Mouse (Mus musculus) heart, adult 2 months (tissue): Measurements from ENCODE around the gene Rps21. TPM values are rescaled to one million over a fixed set of nuclear protein-coding genes. Genes with fewer than 3 reads are reported as not detected.

Experiments used
- DNase-seq, 2 experiments: peaks; one replicate each; pipeline ENCODE4 v3.0.0; 2021
- H3K27ac ChIP-seq: fragments of 200-600 bp; 2 replicates; pipeline ENCODE4 v1.8.1; 2022
- H3K27me3 ChIP-seq: fragments of 200-500 bp; 2 replicates; pipeline ENCODE4 v1.6.1; 2012; ENCODE audit warnings: mild to moderate bottlenecking, low read length, inconsistent platforms, mixed read lengths; ENCODE audit not compliant: control insufficient read depth, insufficient read depth
- H3K36me3 ChIP-seq: fragments of 200-500 bp; 2 replicates; pipeline ENCODE4 v1.6.1; 2012; ENCODE audit warnings: low read length, inconsistent platforms; ENCODE audit not compliant: control insufficient read depth, insufficient read depth
- H3K4me1 ChIP-seq: fragments of 200-500 bp; 2 replicates; pipeline ENCODE4 v1.6.1; 2011; ENCODE audit warnings: low read length; ENCODE audit not compliant: control insufficient read depth, insufficient read depth
- H3K4me3 ChIP-seq: fragments of 200-600 bp; 2 replicates; pipeline ENCODE4 v1.8.1; 2022
- H3K79me2 ChIP-seq: fragments of 200-500 bp; replicated peaks from 2 replicates; pipeline ENCODE4 v1.6.1; 2012; ENCODE audit warnings: mild to moderate bottlenecking, inconsistent platforms, low read length, moderate library complexity, mixed read lengths; ENCODE audit not compliant: control insufficient read depth, insufficient read depth
- H3K9ac ChIP-seq: fragments of 200-500 bp; 2 replicates; pipeline ENCODE4 v1.6.1; 2012; ENCODE audit warnings: low read depth, mild to moderate bottlenecking, control low read depth, inconsistent platforms, low read length, mixed read lengths
- CTCF ChIP-seq: fragments of 200-600 bp; IDR thresholded peaks from 2 replicates; pipeline ENCODE4 v1.8.1; 2022; ENCODE audit warnings: antibody characterized with exemption, mild to moderate bottlenecking, moderate library complexity
- EP300 ChIP-seq: fragments of 200-500 bp; IDR thresholded peaks from 2 replicates; pipeline ENCODE4 v1.6.1; 2011; ENCODE audit warnings: low read depth, low read length, control low read depth; ENCODE audit not compliant: insufficient read depth
- POLR2A ChIP-seq: fragments of 200-500 bp; IDR thresholded peaks from 2 replicates; pipeline ENCODE4 v1.6.1; 2011; ENCODE audit warnings: mild to moderate bottlenecking, low read depth, low read length, control low read depth; ENCODE audit not compliant: insufficient read depth
- WGBS: fragments of 180-500 bp; shearing (Covaris S2); methylation state at CpG from one replicate; pipeline ENCODE4 v1.1.7; 2018; 5-methylcytosine and 5-hydroxymethylcytosine counted together
- intact Hi-C: fragments of 180-260 bp; cut with DNase I; formaldehyde crosslinking; loops from one replicate; pipeline ENCODE4 v1.15.1; 2025
- polyA plus RNA-seq: library from polyadenylated mRNA; depleted of rRNA; stranded (reverse); fragments of >200 nt; gene quantifications from 2 replicates; pipeline ENCODE4 v1.2.3, GENCODE M21; 2012
- total RNA-seq, 2 experiments: library from RNA; stranded (reverse); gene quantifications; 2 replicates each; pipeline ENCODE4 v1.2.3; 2021

Rps21 gene
- total and polyA plus RNA-seq, 3 experiments: 506 to 1,183 (median 570) TPM

DNA sequence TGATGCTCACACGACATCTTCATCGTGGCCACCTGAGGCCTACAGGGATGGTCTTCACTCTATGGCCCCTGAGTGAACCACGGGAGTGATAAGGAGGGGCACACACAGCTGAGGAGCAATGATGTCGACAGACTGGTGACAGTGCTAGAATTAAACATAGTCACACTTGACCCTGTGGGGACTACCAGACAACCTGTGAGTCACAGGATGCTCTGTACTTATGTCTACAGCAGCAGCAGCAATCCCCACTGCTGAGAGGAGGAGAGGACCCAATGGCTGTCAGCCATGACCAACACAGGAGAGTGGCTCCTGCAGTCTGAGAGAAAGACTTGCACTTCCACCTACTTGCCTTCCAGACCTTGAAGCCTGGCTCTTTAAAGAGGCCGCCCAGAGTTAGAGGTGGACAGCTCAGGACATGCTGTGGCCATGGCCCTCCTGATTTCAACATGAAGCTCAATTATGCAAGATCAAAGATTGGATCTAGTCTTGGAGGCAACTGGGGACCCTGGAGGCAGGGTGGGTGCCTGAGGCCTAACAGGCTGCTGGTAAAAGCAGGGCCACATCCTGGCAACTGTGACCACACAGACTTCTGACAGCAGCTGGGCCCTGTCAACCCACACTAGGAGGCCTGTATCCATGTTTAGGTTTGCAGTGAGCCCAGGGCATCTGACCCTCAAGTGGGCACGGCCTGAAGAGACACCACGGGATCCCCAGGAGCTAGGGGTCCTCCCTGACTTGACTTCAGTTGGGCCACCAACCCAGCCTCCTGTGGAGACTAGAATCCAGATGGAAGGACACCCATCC is 23.9 kb upstream of the Rps21 start:
- H3K36me3 ChIP-seq: no peaks in the 10 kb centered on the region
- peaks cover 3% of the 10 kb centered on the region for H3K4me1 ChIP-seq
- no peak overlapping the region for H3K27ac ChIP-seq
- intact Hi-C loops: no loop called here
- WGBS: 84% methylated on average over 7 of the region's 7 CpGs
- TF ChIP-seq EP300: no peak
- TF ChIP-seq POLR2A: no peak
- TF ChIP-seq CTCF: no peak
- H3K79me2 ChIP-seq: no peaks in the 10 kb centered on the region
- no peak overlapping the region for H3K4me3 ChIP-seq
- DNase-seq: no peak
- H3K27me3 ChIP-seq: no peaks in the 10 kb centered on the region
- no peak overlapping the region for H3K9ac ChIP-seq

DNA sequence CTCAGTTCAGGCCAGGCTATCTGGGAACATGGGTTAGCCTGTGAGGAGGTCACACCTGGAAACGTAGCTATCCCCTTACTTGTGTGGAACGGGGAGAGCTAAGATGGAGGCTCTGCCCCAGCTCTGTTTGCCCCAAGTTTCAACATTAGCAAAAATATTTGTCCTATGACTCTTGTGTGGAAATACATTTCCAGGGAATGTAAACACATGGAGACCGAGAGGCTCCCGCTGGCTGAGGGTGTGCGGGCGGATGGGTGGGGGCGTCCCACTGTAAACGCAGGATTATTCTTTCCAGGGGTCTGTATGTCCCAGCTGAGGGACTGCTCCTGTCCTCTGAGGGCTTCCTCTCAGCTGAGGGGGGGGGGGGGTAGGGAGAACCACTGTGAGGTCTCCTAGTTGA is 22.8 kb upstream of the Rps21 start:
- no peak for DNase-seq
- H3K79me2 ChIP-seq: no peaks in the 10 kb centered on the region
- 87% methylated on average over 8 of the region's 8 CpGs for WGBS
- H3K27ac ChIP-seq: no peak overlapping the region
- no peak overlapping the region for H3K4me3 ChIP-seq
- no peaks in the 10 kb centered on the region for H3K36me3 ChIP-seq
- intact Hi-C loops: no loop called here
- H3K9ac ChIP-seq: no peak overlapping the region
- peaks cover 1% of the 10 kb centered on the region; the same call in 1 of the 2 replicates for H3K4me1 ChIP-seq
- TF ChIP-seq EP300 (no peak), POLR2A (no peak), CTCF (no peak)
- no peaks in the 10 kb centered on the region for H3K27me3 ChIP-seq

DNA sequence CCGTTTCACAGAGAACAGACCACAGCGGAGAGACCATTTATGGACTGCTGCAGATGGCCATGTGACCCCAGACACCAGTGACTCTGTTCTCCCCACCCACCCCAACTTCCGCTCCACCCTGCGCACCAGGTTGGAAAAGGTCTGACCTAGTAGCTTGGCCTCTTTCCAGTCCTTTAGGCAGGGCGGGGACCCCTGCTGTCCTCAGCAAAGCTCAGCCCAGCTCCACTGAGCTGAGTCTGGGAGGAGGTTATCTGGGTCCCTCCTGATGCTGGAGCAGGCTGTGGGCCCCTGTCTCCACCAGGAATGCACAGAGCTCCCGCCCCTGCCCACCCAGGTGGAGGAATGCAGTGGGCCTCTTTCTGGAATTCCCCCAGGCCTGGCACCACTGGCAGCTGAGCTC is 22.2 kb upstream of the Rps21 start:
- no peaks in the 10 kb centered on the region for H3K27me3 ChIP-seq
- intact Hi-C loops: no loop called here
- H3K36me3 ChIP-seq: no peaks in the 10 kb centered on the region
- H3K79me2 ChIP-seq: no peaks in the 10 kb centered on the region
- peaks cover 1% of the 10 kb centered on the region; the same call in 1 of the 2 replicates for H3K4me1 ChIP-seq
- H3K4me3 ChIP-seq: no peak overlapping the region
- peak in 1 of 2 experiments; percentile 20 for DNase-seq
- TF ChIP-seq POLR2A (no peak), EP300 (no peak), CTCF (no peak)
- no peak overlapping the region for H3K9ac ChIP-seq
- WGBS: 42% methylated on average over 6 of the region's 6 CpGs
- no peak overlapping the region for H3K27ac ChIP-seq

DNA sequence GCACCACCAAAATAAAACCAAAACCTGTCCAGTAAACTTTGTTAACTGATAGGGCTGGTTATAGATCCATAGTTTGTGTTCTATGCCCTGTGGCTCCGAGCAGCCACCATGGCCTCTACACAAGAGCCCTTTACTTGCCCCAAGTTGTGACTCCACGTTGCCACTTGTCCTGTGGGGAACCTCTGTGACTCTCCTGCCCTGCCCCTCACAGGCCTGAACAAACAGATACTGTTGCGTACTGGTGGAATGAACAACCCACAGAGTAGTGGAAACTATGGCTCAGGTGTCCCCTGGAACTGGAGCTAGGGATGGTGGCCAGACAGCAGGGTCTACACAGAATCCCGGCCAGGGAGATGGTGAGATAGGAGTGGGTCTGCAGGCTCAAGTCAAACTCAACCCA is 21.4 kb upstream of the Rps21 start:
- no peak for DNase-seq
- H3K4me3 ChIP-seq: no peak overlapping the region
- no peak overlapping the region for H3K9ac ChIP-seq
- H3K27me3 ChIP-seq: no peaks in the 10 kb centered on the region
- H3K27ac ChIP-seq: no peak overlapping the region
- peaks cover 1% of the 10 kb centered on the region; the same call in 1 of the 2 replicates for H3K4me1 ChIP-seq
- TF ChIP-seq POLR2A (no peak), EP300 (no peak), CTCF (no peak)
- H3K36me3 ChIP-seq: no peaks in the 10 kb centered on the region
- intact Hi-C loops: no loop called here
- 75% methylated on average over 4 of the region's 4 CpGs for WGBS
- H3K79me2 ChIP-seq: no peaks in the 10 kb centered on the region

DNA sequence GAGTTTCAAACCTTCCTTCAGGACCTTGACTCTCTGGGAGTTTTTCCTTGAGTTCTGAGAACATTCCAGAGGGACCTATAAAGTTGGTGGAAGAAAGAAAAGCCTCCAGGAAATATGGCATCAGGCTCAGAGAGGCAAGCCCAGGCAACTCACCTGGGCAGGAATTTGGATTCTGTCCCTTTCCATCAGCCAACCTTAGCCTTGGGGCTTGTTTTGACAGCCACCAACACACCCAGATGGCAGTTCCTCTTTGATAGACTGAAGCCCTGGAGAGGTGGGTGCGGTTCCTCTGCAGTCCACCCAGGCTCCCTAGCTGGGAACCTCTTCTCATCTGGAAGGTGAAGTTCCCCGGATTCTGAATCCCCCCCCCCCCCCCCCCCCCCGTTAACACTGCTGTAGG is 20.7 kb upstream of the Rps21 start:
- Histone ChIP-seq H3K36me3 (no peaks in the 10 kb centered on the region), H3K27me3 (no peaks in the 10 kb centered on the region), H3K27ac (no peak overlapping the region), H3K4me1 (peaks cover 1% of the 10 kb centered on the region; the same call in 1 of the 2 replicates), H3K9ac (no peak overlapping the region), H3K79me2 (no peaks in the 10 kb centered on the region), H3K4me3 (no peak overlapping the region)
- intact Hi-C loops: no loop called here
- no peak for DNase-seq
- WGBS: 48% methylated on average over 3 of the region's 3 CpGs
- no peak for TF ChIP-seq CTCF
- TF ChIP-seq POLR2A: no peak
- TF ChIP-seq EP300: no peak

DNA sequence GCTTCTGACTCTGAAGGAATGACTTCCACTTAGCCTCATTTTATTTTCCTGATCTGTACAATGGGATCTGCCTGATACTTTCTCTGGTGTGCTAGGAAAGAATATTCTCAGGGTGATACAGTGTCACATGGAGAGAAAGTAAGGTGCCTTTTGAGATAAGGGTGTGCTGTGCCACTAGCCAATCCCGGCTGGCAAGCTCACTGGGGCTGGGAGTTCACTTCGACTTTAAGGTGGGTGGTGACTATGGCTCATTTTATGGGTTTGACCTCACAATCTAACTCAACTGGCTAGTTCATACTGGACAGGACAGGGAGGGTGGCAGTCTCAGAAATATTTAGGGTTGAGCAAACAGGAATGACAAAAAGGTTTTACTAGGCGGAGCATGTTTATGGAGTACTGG is 20.2 kb upstream of the Rps21 start:
- Histone ChIP-seq H3K4me1 (peaks cover 1% of the 10 kb centered on the region; the same call in 1 of the 2 replicates), H3K27ac (no peak overlapping the region), H3K27me3 (no peaks in the 10 kb centered on the region), H3K79me2 (no peaks in the 10 kb centered on the region), H3K4me3 (no peak overlapping the region), H3K9ac (no peak overlapping the region), H3K36me3 (no peaks in the 10 kb centered on the region)
- DNase-seq: no peak
- WGBS: 78% methylated on average over 3 of the region's 3 CpGs
- TF ChIP-seq CTCF (no peak), POLR2A (no peak), EP300 (no peak)
- intact Hi-C loops: no loop called here
